Mouse (Mus musculus): Measurements from ENCODE around the gene Mcm7.
"Not testable (repeated sequence)": the region's sequence is repeated elsewhere in the genome, so short reads cannot be mapped to it uniquely, and the experiment has no call there.

The Mcm7 gene

DNA sequence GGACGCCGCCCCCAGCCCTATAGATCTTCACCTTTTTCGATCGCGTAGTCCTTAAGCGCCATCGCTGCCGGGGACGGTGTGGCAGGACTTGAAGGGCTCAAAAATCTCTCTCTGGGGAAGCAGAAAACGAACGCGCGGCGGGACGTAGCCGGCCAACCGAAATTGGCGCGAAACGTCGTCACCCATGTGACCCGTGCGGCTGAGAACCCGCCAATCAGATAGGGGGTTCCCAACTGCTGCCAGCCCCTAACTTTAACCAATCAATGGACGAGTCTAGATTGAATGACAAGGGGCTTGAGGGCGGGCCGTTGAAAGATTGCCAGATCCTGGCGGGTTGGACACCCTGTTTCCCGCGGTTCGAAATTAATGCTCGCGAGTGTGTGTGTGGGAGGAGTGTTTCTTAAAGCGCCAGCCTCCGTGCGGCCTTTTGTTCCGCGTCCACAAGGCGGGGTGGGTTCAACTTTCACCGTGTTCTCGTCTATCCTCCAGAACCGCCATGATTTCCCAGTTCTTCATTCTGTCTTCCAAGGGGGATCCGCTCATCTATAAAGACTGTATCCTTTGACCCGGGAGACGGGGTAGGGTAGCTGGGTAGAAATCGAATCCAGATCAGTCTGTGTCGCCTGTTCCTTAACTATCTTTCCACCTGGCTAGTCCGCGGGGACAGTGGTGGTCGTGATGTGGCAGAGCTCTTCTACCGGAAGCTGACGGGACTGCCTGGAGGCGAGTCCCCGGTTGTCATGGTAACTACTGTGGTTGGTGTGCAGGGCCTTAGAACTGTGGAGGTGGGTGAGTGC, at the start of gene Mcm7, which contains the start of gene Ap4m1:
Gene Mcm7 (minus strand): TSS at position 728 of the 797 bp plus-strand sequence.
Gene Ap4m1 (plus strand): TSS at position 308 of the 797 bp plus-strand sequence.
- peak; percentile 84 to 93 for DNase-seq

DNA sequence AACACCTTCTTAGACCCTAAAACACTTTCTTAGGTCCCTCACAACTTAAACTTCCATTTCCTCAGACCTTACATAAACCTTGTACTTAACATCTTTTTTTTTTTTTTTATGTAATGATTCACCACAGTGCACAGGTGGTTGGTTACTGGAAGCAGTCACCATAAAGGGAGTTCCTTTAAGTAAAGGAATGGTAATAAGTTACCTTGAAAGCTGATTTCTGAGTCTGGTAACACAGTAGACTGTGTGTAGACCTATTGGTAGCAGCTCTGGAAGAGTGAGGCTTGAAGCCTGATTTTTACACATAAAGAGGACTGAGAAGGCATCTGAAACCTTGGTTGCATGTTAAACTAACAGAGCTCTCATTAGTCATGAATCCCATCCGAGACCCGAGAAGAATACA, 47.6 kb upstream of the Mcm7 start:
- no peak for DNase-seq

DNA sequence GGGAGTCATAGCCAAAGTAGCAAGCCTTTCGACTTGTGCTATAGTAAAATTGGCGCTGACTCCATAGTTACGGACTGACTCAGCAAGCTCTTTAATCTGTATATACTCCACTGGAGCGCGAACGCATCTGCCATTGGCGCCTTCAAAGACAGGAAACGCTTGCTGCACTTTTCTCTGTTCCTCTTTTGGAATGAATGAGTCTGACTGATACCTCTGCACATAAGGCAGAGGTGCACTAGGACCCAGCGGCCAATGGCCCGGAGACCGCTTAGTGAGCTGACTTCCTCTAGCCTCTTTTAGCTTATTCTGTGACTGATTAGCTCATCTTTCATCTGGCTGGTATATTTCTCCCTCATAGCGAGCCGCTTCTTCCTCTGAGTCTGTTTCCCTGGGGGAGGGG, 44.4 kb upstream of the Mcm7 start:
- DNase-seq: not testable (repeated sequence)

DNA sequence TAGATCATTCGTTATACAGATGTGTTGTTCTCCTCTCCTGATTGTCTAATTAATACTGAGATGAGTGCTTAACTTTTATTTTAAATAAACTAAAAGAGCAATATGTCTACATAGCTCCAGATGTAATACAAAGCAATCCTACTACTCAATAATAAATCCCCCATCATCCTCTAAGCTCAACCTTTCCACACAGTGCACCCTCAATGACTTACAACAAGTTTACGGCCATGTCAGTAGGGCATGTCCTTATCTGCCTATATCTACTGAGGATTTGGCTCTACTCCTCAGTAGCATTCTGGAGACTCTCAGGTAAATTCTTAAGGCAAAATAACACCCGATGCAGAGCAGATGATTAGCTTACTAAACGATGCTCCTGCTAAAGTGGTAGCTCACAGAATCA, 35.7 kb upstream of the Mcm7 start:
- no peak for DNase-seq

DNA sequence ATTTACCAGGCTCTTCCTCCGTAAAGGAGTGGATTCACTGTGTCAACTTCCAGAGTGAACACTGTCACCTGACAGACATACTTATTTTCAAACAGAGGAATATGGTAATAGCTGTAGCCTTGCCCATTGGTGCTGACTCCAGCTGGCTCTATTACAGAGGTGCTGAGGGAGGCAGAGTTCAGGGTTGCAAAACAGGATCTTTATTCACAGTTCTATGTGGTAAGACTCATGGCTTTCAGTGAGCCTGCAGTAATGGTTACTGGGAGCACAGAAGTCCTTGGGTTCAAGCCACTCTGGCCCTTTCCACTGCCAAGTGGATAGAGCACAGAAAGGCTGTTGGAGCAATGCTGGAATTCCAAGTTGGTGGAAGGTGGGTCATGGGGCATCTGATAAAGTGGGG, 35.0 kb upstream of the Mcm7 start:
- no peak for DNase-seq

DNA sequence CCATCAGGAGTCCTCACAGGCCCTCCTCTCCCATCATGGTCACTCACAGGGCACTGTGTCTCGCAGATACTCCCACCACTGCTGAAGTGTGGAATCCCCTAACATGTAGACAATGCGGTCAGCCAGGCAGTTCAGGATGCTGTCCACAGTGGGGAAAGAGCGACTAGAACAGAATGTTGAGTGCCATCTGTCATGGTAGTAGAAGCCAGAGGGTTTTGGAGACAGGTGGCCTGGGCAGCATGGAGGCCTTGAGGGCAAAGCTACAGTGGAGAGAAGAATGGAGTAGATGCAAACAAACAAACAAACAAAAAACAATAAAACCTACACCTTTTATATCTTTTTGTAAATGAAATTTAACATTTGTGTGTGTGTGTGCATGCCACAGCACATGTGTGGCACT, 29.9 kb upstream of the Mcm7 start:
- DNase-seq: no peak

DNA sequence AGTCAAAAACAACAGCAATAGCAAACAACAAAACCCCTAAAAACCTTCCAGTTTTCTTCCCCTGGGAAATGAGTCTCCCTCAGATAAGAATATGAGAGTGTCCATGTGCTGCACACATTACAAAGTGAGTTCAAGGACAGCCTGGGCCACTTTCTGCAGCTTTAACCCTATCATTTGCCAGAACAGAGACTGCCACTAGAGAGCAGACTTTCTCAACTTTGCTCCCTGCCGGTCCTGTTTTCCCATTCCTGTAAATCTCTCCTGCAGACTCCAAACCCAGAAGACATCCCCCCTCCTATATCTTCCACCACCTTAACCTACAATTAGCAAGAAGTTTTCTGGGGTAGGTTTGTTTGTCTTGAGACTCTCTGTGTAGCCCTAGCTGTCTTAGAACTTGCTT, 27.4 kb upstream of the Mcm7 start:
- no peak for DNase-seq

DNA sequence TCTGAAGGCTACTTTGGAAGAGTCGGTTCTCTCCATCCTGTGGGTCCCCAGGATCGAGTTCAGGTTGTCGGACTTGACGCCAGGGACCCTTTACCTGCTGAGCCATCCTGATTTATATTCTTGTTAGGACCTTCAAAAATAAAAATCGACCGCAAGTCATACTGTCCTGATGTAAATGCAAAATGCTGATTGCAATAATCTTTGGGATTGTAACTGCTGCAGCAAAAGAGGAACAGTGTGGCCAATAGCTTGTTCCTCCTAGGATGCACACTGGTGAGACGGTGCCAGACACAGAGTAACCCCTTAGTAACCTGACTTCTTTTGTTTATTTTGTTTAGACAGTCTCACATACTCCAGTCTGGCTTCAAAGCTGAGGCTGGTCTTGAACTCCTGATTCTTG, 23.2 kb upstream of the Mcm7 start:
- DNase-seq: no peak

DNA sequence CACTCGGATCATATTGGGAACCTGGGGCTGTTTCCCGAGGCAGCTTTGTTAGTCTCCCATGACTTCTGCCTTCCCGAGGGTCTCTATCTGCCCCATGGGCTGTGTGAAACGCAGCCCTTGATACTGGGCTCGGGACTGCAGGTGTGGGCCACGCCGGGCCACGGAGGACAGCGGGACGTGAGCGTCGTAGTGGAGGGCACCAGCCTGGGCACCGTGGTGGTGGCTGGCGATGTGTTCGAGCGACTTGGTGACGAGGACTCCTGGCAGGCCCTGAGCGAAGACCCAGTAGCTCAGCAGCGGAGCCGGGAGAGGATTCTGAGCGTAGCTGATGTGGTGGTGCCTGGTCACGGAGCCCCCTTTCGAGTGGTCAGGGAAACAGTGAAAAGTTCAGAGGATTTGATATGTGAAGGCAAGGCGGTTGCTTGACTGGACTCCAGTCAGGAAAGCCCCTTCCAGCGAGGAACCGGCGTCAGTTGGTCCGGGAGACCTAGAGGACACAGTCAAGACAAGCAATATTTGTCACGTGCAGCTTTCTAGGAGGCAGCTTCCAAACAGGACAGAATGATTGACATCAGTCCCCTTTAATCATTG, 22.6 kb upstream of the Mcm7 start:
- peak in 1 of 2 experiments; percentile 31 for DNase-seq

DNA sequence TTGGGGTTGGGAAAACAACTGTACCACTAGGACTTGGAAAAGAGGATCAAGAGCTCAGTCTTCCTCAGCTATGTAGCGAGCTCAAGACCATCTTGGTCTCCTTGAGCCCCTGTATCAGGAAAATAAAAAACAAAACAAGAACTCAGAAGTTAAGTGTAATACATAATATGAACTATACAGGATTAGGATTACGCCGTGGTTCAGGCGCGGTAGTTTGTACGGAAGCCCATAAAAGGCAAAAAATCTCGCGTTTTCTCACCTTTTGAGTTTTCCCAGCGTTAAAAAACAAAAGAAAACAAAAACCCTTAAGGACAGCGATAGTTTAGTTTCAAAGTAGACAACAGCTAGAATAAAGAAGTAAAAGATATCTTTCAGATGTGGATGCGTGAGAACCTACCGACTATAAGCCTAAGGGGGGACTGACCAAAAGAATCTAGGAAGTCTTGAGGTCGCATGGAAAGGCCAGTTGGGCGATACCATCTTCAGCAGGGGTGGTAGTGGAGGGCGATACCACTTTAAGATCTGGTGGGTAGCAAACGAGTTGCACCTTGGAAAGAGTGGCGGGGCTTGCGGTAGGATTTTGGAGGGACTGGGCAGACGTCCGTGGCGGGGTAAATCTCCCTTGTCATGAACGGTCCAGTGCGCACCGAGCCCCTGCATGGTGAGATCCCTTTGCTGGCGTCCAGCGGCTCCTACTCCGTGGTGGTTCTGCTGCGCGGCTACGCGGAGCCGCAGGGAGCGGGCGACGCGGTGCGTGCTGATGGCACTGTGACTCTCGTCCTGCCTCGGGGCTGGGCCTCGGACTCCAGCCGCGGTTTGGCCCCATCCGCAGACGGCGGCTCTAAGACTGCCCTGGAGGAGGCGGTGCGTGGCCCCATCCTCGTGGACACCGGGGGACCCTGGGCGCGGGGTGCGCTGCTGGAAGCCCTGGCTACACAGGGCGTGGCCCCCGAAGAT, 21.8 kb upstream of the Mcm7 start, which contains the start of gene Mblac1:
Gene Mblac1 (plus strand): TSS at position 544 of the 957 bp plus-strand sequence.
- peak; percentile 64 to 79 for DNase-seq

DNA sequence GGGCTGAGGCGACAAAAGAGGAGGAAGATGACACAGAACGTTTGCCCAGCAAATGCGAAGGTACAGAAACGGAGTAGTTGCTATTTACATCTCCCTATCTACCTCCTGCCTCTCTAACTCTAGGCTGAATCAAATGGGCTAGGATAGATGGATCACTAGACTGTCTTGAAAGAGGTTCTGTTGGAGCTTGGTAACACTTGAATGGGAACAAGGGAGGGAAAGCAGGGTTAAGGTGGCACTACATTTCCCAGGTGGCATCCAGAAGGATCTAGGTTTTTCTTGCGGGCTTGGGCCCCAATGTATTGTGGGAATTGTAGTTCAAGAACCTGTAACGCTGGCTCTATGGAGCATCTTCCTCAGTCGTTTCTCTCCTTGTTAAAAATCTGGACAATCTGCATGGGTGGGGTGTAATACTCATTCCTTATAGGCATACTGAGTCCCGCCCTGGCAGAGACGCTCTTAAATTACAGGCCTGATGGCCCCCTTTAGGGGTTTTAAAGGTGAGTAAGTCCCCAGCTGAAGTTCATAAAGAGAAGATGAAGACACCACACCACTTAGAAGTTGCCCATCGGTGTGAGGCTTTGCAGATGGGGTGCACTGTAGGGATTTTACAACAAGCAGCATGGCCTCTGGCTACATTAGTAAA, 15.6 kb upstream of the Mcm7 start:
- peak; percentile 30 to 59 for DNase-seq

DNA sequence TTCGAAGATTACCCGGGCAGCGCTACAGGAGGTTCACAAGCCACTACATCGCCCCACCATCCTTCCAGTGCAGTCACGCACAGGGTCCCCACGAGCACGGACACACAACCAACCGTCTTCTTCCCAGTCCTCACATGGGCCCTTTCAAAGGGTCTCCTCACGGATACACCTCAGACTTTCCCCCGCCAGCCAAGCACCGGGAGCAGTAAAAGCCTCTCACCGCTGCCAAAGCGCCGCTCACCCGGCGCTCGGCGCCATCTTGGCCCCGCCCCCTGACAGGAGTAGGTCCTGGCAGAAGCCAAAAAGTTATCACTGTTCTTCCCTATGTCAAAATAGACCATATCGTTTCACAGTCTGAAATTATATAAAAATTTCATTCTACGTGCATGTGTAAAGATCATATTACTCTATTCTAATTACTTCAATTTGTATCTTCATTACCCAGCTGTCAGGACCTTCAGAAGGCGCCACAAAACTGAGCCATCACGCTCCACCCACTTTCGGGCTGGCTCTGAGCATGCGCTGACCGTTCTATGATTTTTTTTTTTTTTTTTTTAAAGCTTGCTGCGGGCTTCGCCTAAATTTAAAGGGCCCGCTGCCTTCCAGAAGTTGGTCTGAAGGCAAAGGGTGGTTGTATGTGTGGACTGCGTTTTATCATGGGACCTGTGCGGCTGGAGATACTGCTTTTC, 14.9 kb upstream of the Mcm7 start, which contains the start of the genes Taf6 and Cnpy4:
Gene Taf6 (minus strand): TSS at position 502 of the 689 bp plus-strand sequence.
Gene Cnpy4 (plus strand): TSS at position 536 of the 689 bp plus-strand sequence.
- DNase-seq: peak; percentile 65 to 75

DNA sequence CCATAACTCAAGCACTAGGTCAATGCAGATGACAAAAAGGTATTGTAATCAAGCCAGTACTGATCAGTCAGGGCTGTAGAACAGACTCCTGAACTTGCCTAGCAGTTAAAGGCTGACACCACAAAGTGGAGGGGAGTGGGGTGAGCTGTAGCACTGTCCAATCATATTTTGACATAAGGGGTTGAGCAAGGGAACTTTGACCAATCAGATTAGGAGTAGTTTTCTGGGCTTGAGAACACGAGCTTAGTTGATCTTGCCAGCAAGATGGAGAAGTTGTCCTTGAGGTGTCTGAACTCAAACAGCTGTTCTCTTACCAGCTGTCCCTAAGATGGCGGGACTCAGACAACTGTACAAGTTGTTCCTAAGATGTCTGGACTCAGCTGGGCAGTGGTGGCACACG, 995 bp upstream of the Mcm7 start:
- DNase-seq: no peak

DNA sequence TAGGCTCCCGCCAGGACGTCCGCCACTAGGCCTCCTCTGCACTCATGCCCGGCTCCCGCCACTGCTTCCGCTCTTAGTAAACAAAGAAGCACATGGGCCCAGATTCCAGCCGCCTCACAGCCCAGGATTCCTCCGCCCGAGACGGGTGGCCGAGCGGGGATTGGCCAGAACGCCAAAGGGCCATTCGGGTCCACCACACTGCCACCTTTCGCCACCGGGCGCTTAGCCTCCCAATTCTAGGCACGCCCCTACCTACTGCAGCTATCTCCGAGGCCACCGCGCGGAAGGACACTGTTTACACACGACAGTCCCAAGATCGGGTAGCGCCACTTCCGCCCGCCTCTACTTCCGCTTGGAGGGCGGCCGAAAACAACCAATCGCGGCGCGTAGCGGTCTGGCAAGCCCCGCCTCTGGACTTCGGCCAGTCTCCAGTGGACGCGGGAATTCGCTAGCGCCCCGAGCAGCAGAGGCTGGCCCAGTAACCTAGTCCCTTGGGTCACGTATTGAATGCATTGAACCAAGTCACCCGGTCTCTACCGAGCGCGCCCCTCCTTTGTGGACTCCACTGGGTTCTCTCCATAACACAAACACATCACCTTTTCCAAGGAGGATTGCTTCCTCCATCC, 1.2 kb downstream of the Mcm7 start:
- DNase-seq: peak; percentile 86 to 89

DNA sequence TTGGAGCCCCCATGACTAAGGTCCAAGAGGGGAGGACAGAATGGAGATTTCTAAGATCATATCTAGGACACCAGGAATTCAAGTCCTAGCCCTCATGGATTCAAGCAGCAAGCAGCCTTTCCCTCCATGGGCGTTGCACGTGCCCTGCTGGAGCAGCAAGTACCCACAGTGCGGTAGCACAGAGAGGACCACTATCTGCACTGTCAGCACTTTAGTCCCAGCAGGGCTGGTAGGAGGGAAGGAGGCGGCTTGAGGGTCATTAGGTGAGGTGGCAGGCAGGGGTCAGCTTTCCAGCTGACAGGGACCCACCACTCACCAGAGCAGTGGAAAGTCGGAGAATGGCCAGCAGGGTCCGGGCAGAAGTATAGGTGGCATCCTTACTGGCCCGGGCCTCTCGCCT, 6.6 kb downstream of the Mcm7 start:
- DNase-seq: no peak

DNA sequence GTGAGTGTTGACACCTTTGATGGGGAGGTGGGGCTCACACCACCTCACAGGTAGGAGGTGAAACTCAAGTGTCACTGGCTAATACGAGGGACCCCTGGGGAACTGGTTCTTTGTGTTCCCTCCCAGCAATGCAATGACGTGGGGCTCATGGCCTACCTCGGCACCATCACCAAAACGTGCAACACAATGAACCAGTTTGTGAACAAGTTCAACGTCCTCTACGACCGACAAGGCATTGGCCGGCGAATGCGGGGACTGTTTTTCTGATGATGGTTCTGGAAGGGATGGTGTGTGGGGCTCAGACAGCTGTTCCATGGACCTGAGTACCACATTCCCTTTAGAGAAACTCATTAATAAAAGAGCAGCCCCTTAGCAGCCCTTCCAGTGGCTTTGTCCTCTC, 8.6 kb downstream of the Mcm7 start:
- DNase-seq: no peak

DNA sequence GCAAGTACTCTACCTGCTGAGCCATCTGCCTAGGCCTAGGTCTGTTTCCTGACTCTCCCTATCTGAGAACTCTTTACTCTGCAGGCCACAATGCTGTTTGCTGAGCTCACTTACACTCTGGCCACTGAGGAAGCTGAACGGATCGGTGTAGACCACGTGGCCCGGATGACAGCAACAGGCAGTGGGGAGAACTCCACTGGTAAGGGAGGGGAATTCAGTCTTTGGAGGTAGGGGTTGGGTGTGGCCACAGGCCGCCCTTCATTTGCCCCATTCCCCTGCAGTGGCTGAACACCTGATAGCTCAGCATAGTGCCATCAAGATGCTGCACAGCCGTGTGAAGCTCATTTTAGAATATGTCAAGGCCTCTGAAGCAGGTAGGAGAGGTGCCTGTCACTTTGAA, 9.2 kb downstream of the Mcm7 start:
- no peak for DNase-seq

DNA sequence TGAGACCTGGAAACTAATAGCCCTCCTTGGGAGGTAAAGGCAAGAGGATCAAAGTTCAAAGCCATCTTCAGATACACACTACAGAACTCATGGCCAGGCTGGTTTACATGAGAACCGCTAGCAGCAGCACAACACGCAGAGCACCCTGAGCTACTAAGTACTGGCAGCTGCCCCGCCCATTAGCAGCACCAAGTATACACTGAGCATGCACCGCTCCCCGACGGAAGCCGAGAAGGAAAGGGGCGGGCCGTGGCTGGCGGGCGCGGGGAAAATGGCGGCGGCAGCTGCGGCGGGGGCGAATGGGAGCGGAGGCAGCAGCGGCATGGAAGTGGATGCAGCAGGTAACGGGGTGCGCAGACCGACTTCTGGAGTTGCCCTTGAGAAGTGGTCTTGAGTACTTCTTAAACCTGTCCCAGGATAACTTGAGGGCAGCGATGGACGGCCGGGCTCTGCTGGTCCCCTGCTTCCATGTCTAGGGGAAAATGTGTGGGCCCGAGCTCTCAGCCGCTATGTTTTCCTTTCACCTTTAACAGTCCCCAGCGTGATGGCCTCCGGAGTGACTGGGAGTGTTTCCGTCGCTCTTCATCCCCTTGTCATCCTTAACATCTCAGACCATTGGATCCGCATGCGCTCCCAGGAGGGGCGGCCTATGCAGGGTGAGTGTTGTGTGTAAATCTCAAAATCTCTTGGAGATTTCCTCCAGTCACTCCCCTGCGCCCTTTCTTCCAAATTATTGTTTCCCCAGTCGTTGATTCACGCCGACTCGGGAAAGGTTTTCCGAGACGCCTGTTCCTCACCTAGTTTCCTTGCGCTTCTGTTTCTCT, 11.2 kb downstream of the Mcm7 start, which contains the start of gene Cops6:
Gene Cops6 (plus strand): TSS at position 230 of the 824 bp plus-strand sequence.
- DNase-seq: peak; percentile 89 to 91

DNA sequence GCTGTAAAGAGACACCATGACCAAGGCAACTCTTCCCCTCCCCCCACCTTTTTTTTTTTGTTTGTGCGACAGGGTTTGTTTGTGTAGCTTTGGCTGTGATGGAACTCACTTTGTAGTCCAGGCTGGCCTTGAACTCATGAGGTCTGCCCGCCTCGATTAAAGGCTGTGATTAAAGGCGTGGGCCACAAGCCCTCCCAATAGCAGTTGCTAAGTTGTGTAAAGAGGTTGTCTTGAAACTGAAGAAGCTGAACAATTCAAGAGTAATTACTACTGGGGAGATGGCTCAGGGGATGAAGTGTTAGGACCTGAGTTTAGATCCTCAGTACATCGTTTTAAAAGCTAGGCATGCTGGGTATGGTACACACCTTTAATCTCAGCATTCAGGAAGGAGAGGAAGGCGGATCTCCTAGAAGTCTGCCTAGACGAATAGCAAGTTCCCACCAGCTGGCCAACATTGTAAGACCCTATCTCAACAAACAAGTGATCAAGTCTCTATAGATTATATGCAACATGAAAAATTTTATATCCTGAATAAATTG, 11.9 kb downstream of the Mcm7 start:
- no peak for DNase-seq

DNA sequence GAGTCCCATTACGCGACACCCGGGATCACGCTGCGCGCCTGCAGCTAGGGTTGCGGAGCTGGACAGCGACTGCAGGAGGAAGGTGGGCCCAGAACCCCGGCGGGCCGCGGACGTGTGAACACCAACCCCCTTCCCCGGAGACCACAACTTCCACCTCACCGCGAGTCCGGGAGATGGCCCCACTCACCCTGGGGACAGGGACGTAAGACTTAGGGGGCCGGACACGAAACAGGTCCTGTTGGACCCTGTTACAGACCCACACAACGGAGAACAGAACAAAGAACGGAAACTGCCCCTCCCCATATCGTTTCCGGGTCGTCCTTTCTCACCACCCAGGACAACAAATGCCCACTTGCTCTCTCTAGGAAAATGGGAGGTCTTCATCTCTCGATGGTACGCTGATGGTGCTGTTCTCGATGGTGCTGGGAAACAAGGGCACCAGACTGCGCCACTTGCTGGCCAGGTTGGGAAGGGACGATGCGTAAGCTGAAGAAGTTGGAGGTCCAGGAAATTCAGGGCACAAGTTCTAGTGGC, 16.7 kb downstream of the Mcm7 start, which contains the start of gene Zfp113:
Gene Zfp113 (minus strand): TSS at position 302 of the 534 bp plus-strand sequence.
- DNase-seq: peak; percentile 74 to 86

Data from thymus, adult 18-20 months (tissue).